Mouse (Mus musculus) NIH3T3 (cell line): ENCODE data around the gene Fancd2os.
A peak's percentile ranks its signal among the peaks of the same experiment; 100 is the strongest.

Source experiments
- DNase-seq: peaks from one replicate; pipeline ENCODE4 v3.0.0-alpha.2; 2012; ENCODE audit warnings: low read depth

The Fancd2os gene

DNA sequence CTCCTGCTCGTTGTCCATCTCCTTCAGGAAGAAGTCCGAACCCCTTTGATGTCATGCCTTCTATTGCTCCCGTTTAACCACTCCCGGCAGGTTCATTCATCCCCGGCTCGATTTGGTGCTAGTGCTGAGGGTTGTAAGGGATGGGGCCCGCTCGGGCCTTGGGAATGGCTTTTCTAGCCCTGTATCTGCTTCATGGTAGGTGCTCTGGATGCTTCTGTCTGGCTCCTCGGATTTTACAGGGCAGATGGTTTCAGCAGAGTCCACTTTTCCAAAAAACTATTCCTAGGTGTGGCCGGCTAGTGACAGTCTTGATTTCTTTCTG, 4.7 kb upstream of the Fancd2os start:
- DNase-seq: no peak

DNA sequence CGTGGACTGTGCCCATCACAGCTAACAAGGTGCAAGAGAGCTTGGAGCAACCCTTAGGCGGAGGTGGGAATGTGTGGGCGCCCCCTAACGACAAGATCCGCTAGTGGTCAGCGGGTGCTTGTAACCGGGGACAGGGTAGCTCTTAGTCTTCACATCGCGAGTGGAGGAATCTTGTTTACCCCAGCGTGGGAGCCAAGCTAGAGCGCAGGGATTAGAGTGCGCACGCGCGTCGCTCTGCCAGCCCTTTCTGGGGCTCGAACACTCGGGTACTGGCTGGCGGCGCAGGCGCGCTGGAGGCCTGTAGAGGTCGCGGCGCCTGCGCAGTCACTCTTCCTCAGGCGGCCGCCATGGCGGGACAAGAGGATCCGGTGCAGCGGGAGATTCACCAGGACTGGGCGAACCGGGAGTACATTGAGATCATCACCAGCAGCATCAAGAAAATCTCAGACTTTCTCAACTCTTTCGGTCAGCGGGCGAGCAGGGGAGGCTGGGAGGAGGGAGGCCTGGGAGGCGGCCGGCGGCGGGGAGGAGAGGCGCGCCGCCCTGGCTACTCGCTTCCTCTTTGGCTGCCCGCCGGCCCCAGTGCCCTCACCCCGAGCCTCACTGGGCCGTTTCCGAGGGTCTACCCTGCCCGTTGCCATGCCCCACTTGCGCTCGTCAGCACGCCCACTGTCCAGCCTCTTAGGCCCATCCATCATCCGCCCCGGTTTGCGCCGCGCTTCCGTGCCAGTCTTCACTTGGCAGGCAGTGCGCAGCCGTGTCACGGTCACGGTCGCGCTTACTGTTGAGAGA, 4.1 kb upstream of the Fancd2os start, which contains the start of gene Brk1:
Gene Brk1, plus strand, starts transcription at position 341 of the 792 bp plus-strand sequence.
- peak; percentile 99 for DNase-seq

DNA sequence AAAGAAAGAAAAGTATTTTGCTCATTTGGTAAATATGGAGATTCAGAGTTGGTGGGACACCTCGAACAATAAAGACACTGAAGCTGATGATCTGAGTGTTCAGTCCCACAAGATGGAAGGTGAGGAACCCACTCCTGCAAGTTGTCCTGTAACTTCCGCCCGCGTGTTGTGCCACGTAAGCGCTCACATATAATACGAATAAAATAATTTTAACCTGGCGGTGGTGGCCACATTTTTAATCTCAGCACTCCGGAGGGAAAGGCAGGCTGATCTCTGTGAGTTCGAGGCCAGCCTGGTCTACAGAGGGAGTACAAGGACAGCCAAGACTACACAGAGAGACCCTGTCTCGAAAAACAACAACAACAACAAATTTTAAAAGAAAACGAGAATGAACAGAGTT, 3.5 kb upstream of the Fancd2os start:
- DNase-seq: no peak

DNA sequence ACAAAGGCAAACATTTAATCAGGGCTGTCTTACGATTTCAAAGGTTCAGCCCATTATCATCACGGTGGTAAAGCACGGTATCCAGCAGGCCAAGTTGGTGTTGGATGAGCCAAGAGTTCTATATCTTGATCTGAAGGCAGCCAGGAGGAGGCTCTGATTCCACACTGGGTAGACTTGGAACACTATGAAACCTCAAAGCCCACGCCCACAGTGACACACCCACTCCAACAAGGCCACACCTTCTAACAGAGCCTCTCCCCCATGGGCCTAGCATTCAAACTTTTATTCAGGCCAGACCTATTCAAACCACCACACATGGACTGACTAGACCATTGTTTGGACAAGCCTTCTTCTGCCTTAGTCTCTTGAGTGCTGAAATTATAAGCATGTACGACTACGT, 2.3 kb upstream of the Fancd2os start:
- DNase-seq: peak; percentile 27

DNA sequence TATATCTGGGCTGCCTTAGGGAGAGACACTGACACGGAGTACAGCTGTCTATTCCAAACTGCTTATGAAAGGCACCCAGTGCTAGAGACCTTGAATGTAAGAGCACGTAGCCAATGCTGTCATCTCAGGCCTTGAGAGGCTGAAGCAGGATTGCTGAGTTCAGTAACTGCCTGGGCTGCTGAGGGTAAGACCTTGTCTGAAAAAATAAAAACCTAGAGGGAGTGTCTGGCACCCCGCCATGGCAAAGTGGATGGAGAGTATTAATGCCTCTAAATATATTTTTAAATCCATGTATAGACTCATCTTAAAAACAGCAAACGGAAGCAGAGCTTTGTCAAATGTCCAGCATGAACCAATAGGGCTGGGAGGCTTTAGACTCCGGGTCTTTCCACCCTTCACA, 682 bp downstream of the Fancd2os start:
- DNase-seq: peak; percentile 51

DNA sequence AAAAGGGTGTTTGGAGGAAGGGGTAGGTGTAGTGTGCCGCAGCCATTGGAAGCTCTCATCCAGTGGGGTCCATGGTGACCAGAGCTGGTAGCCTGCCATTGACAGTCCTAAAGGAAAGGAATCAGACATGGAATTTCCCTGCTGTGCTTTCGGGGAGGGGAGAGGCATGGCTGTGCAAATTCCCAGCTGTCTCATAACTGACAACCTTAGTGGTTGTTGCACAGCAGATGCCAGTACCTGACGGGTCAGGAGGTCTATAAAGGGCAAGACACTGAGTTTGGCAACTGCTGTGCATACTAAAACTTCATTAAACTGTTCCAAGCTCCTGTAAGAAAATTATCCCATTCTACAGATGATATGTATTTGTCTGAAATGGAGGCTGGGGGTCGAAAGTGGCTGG, 2.6 kb downstream of the Fancd2os start:
- DNase-seq: no peak

DNA sequence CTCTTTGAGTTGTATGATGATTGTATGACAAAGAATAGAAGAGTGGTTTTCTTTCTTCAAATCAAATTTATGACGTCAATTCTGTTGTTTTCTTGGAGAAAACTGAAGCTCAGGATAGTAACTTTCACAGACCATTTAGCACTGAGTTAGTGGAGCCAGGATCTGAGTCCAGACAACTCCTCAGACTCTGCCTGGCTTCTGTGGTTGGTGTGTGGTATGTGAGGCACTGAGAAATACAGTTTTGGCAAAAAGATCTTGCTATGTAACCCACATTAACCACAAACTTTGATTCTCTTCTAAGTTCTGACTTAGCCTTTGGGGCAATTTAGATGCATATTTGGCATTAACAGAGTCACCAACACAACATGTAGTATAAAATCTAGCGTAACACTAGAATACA, 7.9 kb downstream of the Fancd2os start:
- no peak for DNase-seq

DNA sequence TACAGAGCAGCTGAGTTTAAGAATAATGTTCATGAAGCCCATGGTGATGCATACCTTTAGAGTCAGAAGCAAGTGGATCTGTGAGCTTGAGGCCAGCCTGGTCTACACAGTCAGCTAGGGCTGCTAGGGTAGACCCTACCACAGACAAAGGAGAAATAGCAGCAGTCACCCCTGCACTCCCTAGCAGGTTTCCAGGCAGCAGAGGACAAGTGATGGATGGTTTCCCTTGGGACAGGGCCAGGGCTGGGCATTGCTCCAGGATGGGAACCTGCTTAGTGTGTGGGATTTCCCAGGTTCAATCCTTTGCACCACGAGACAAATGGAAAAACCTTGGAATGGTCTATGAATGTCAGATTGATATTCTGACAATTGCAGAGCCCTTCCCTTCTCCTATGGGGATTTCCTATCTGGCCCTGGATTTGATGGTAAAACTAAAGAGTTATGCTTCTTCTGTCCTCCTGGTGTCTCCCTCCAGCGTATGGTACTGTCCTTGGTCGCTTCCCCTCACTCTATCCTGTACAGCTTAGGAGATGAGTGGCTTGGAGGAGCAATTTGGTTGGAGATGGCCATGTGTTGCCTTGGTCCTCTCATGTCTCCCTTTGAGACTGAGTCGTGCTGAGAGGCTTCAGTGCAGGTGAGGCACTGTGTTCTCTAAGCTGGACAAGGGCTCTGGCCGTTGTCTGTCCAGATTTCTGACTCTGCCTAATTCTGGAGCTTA, 13.9 kb downstream of the Fancd2os start:
- DNase-seq: peak; percentile 65

DNA sequence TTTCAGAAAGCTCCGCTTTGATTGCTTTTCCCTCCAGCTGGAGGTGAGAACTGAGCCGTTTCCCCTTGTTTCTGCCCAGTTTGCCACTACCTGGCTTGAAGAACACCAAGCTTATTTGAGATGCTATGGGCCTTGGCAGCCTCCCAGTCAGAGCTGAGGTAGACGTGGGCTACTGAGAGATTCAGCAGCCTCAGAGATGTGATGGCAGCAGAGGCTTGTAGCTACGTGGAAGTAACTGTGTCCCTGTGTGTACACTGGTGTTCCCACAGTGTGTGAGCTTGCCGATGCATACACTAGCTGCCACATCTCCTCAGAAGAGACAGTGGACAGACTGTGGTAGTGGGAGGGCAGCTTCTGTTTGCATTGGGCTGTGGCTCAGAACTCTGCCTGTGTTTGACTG, 15.4 kb downstream of the Fancd2os start:
- DNase-seq: no peak

DNA sequence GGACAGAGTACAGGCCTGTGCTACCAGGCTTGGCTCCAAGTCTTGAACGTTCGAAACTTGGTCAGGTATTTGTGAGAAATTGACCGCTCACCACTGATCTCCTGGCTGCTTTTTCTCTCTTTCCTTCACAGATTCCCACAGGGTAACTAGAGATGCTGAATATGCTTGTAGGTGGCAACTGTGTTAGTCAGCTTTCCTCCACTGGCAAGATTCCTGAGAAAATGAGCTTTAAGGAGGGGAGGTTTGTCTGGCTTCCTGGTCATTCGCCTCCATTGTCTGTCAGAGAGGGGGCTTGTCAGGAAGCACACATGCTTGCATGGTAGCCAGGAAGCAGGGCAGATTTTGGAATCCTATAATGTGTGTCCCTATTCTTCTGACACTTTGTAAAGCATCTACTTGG, 17.5 kb downstream of the Fancd2os start:
- DNase-seq: no peak

DNA sequence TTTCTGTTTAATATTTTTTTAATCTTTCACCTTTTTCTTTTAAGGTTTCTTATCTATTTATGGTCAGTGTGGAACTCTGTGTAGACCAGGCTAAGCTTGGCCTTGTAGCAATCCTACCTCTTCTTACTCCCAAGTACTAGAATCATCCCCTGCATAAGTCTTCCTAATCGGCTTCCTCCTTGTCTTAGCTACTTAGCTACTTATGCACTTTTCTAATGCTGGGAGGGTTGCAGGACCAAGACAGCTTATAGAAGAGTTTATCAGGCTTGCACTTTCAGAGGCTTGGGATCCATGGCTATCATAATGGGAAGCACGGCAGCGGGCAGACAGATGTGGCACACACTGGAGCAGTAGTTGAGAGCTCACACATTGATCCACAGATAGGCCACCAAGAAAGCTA, 21.2 kb downstream of the Fancd2os start:
- DNase-seq: no peak

DNA sequence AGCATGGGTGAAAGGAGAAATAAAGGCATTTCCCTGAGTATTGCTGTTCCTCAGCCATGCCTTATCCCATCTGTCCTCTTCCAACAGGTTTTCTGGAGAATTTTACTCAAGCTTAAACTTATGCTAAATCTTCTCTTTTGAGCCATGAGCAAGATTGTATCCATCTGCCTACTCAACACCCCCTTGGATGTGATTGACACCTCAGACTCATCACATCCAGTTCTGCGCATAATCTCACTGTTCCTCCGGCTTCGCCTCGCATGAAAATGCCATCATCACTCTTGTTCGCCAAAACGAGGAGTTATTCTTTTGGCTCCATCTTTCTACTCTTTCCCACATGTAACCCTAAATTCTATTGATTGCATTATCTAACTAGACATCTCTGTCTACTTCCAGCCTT, 24.5 kb downstream of the Fancd2os start:
- no peak for DNase-seq

DNA sequence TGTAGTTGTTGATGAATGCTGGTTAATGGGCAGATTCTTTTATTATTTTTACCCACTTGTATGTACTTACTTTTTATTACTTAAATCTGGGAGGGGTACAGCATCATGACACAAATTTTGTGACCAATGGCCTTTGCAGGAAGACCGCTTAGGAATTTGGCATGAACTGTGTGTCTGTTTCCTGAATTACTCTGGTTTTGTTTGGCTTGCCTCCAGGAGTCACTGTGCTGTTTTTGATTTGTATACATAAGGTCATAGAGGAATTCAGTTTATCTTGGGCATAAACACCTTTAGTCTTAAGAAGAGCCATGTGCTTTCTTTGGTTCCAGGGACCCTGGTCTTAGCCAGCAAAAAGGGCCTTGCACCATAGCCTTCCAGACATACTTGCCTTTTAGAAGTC, 36.0 kb downstream of the Fancd2os start:
- peak; percentile 17 for DNase-seq

DNA sequence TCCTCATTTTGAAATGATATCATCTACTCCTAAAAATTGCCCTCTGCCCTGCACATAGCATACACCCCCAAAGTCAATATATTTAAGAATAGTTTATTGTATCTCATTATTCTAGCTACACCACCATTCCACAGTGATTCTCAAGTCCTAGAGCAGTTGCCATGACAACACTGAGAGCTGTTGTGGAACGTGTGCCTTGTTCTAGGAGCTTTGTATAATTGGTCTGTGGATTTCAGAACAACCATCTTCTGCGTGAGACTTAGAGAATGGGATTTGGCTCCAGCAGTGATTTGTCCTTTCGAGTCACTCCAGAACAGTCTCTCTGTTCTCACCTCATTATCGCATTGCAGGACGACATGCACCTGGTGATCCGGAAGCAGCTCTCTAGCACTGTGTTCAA, 40.8 kb downstream of the Fancd2os start:
- DNase-seq: no peak
